Mouse (Mus musculus): Measurements from ENCODE around the gene Ggt5. TPM values are rescaled to one million over a fixed set of nuclear protein-coding genes. Genes with fewer than 3 reads are reported as not detected.

Ggt5 gene
- polyA plus RNA-seq, 1 experiment: 4.9 TPM

DNA sequence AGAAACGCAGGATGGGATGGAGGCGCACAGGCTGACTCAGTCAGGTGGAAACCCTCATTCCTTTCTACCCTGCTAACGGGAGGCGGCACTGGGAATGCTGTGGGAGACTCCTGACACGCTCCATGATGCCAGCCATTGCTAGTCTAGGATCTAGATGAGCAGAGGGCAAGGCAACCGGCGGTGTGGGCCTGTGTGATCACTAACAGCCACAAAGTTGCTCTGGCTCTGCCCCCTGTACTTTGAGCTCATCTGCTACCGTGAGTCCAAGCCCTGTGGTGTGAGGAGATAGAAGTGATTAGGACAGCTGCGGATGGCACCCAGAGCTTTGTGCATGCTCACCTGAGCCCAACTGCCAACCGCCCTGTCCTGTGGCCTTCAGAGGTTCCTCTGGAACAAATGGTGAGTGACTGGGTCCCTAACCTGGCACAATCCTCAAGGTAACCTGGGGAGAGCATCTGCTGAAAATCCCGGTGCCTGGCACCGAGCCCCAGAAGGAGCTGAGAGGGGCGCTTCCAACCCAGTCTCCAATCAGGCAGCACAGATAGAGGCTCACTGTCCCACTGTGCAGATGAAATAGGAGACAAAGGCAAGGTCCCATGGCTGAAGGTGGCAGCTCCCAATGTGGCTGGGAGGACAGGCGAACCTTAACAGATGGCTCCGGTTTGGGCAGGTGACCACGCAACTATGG is 62.4 kb downstream of the Ggt5 start:
- H3K4me1 ChIP-seq (ENCODE audit: control insufficient read depth, insufficient read depth, low read length): 0 out of 2 replicates have a peak, but pooled peaks cover 3% of the 10 kb centered on the region
- no peak overlapping the region for H3K27ac ChIP-seq (ENCODE audit: insufficient read depth, low read length)
- H3K4me3 ChIP-seq (ENCODE audit: insufficient read depth, low read length): no peak overlapping the region
- no peak for TF ChIP-seq POLR2A (IDR thresholded peaks at IDR 0.05; ENCODE audit: extremely low read depth, insufficient read depth, low read length)
- TF ChIP-seq CTCF (IDR thresholded peaks at IDR 0.05; ENCODE audit: extremely low read depth, insufficient read depth, low read length): no peak

DNA sequence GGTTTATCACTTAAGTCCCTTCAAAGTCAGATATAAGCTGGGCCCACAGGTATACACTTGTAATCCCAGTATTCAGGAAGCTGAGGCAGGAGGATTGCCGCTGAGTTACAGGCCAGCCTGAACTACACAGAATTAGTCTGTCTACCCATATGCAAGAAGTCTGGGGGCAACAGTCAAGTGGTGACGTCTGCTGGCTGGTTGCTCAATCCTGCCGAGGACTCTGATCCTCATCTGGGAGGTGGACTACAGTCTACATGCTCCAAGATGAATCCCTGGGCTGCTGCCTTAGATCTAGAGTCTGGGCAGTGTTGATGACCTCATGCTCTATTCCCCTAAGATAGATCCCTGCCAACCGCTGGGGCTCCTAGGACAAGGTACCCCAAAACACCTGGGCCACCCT is 64.9 kb downstream of the Ggt5 start:
- no peak for TF ChIP-seq CTCF (IDR thresholded peaks at IDR 0.05; ENCODE audit: extremely low read depth, insufficient read depth, low read length)
- TF ChIP-seq POLR2A (IDR thresholded peaks at IDR 0.05; ENCODE audit: extremely low read depth, insufficient read depth, low read length): no peak
- 0 out of 2 replicates have a peak, but pooled peaks cover 1% of the 10 kb centered on the region for H3K4me1 ChIP-seq (ENCODE audit: control insufficient read depth, insufficient read depth, low read length)
- no peak overlapping the region for H3K27ac ChIP-seq (ENCODE audit: insufficient read depth, low read length)
- H3K4me3 ChIP-seq (ENCODE audit: insufficient read depth, low read length): no peak overlapping the region

GRCm38 (mm10) chr10:75657165-75657564 is 68.0 kb downstream of the Ggt5 start:
- Histone ChIP-seq H3K27ac (ENCODE audit: insufficient read depth, low read length) (no peak overlapping the region), H3K4me3 (ENCODE audit: insufficient read depth, low read length) (no peak overlapping the region), H3K4me1 (ENCODE audit: control insufficient read depth, insufficient read depth, low read length) (0 out of 2 replicates have a peak, but pooled peaks cover 3% of the 10 kb centered on the region)
- TF ChIP-seq CTCF (IDR thresholded peaks at IDR 0.05; ENCODE audit: extremely low read depth, insufficient read depth, low read length) (no peak), POLR2A (IDR thresholded peaks at IDR 0.05; ENCODE audit: extremely low read depth, insufficient read depth, low read length) (no peak)

- Histone ChIP-seq H3K4me1 (ENCODE audit: control insufficient read depth, insufficient read depth, low read length) (peaks cover 5% of the 10 kb centered on the region; the same call in 1 of the 2 replicates), H3K4me3 (ENCODE audit: insufficient read depth, low read length) (no peak overlapping the region), H3K27ac (ENCODE audit: insufficient read depth, low read length) (no peak overlapping the region)
- TF ChIP-seq POLR2A (IDR thresholded peaks at IDR 0.05; ENCODE audit: extremely low read depth, insufficient read depth, low read length): no peak
Observed at GRCm38 (mm10) chr10:75657772-75658171, 68.6 kb downstream of the Ggt5 start.

DNA sequence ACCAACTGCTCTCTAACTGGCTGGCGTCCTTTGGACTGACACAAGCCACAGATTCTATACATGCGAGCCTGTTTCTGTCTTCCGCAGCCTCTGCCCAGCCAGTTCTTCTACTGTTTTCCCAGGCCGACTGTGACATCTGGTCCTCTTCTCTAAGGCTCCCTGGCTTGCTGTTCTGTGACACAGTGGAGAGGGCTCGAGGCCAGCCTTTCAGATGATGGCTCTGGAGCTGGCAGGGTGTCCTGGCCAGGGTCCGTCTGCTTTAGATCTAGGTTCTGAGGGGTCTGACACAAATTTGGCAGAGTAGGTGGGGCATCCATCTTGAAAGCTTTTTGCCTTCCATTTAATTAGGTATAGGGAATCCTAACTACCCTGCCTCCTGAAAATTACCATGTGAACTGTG is 72.2 kb downstream of the Ggt5 start:
- peaks cover 5% of the 10 kb centered on the region; the same call in 1 of the 2 replicates for H3K4me1 ChIP-seq (ENCODE audit: control insufficient read depth, insufficient read depth, low read length)
- TF ChIP-seq POLR2A (IDR thresholded peaks at IDR 0.05; ENCODE audit: extremely low read depth, insufficient read depth, low read length) (no peak), CTCF (IDR thresholded peaks at IDR 0.05; ENCODE audit: extremely low read depth, insufficient read depth, low read length) (no peak)
- no peak overlapping the region for H3K27ac ChIP-seq (ENCODE audit: insufficient read depth, low read length)
- H3K4me3 ChIP-seq (ENCODE audit: insufficient read depth, low read length): no peak overlapping the region

- Histone ChIP-seq H3K4me1 (ENCODE audit: control insufficient read depth, insufficient read depth, low read length) (peaks cover 5% of the 10 kb centered on the region; the same call in 1 of the 2 replicates), H3K4me3 (ENCODE audit: insufficient read depth, low read length) (no peak overlapping the region), H3K27ac (ENCODE audit: insufficient read depth, low read length) (no peak overlapping the region)
- TF ChIP-seq CTCF (IDR thresholded peaks at IDR 0.05; ENCODE audit: extremely low read depth, insufficient read depth, low read length) (no peak), POLR2A (IDR thresholded peaks at IDR 0.05; ENCODE audit: extremely low read depth, insufficient read depth, low read length) (no peak)
Observed at GRCm38 (mm10) chr10:75661876-75662275, 72.7 kb downstream of the Ggt5 start.

DNA sequence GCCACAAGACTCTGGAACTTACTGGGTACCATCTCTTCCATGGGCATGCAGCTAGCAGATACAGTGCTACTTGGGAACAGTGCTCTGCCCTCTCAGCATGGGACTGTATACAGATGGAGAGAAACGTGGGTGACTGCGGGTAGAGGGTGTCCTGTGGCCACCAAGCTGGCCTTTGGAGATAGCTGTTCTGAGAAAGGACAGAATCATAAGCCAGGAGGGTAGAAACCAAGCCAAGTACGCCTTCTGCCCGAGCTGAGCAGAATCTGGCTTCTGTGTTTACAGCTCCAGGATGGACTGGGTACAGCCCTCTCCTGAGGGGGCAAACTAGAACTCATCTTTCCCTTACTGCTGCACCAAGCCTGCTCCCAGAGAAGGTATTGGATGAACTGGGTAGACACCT is 73.4 kb downstream of the Ggt5 start:
- peaks cover 5% of the 10 kb centered on the region; the same call in 1 of the 2 replicates for H3K4me1 ChIP-seq (ENCODE audit: control insufficient read depth, insufficient read depth, low read length)
- no peak overlapping the region for H3K27ac ChIP-seq (ENCODE audit: insufficient read depth, low read length)
- no peak overlapping the region for H3K4me3 ChIP-seq (ENCODE audit: insufficient read depth, low read length)
- TF ChIP-seq POLR2A (IDR thresholded peaks at IDR 0.05; ENCODE audit: extremely low read depth, insufficient read depth, low read length) (no peak), CTCF (IDR thresholded peaks at IDR 0.05; ENCODE audit: extremely low read depth, insufficient read depth, low read length) (no peak)

DNA sequence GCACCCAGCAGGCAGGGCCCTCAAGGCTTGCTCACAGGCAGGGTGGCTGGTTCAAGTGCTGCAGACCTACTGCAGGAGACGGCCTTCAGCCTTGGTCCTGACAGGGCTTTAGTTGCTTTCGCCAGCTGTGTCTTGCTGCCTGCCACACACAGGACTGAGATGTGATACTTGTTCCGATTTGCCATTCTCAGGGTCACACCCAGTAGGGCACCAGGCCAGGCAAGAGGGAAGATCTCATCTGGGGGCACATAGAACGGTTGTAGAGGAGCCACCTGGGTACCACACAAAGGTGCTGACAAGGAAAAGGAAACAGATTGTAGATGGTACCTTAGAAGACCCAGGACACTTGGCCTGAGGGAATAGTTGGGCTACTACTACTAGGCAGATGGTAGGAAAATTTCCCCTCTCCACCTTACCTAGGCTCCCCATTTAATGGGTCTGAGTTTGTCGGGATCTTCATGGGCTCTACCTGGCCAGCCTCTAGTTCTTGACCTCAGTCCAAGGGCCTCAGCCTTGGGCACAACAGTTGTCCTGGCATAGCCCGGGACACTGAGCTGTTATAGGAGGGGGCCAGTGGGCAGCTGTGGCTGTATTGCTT is 75.6 kb downstream of the Ggt5 start:
- peaks cover 7% of the 10 kb centered on the region; the same call in 1 of the 2 replicates for H3K4me1 ChIP-seq (ENCODE audit: control insufficient read depth, insufficient read depth, low read length)
- no peak for TF ChIP-seq POLR2A (IDR thresholded peaks at IDR 0.05; ENCODE audit: extremely low read depth, insufficient read depth, low read length)
- TF ChIP-seq CTCF (IDR thresholded peaks at IDR 0.05; ENCODE audit: extremely low read depth, insufficient read depth, low read length): no peak
- no peak overlapping the region for H3K4me3 ChIP-seq (ENCODE audit: insufficient read depth, low read length)
- no peak overlapping the region for H3K27ac ChIP-seq (ENCODE audit: insufficient read depth, low read length)

DNA sequence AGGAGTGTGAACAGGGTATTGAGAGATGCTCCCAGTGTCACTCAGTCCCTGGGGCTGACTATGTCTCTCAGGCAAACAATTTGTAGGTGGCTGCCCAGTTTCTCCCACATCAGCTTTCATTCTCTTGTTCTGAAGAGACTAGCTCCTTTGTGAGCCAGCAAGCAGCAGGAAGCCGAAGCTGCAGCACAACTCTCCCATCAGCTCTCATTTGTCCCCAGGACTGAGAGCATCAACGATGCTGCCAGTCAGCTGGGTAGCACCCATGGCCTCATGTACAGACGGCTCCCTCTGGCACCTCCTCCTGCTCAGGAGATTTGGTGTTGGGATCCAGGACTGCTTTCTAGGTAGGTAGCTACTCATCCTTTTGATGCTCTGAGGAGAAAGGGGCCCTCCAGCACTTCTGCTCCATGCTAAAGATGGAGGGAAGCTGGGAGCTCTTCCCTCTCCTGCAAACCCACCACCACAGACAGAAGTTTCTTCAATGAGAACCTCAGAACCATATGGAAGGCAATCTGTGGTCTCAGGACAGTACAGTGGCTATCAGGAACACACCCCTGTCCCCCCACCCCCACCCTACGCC is 77.4 kb downstream of the Ggt5 start:
- TF ChIP-seq POLR2A (IDR thresholded peaks at IDR 0.05; ENCODE audit: extremely low read depth, insufficient read depth, low read length) (peak; percentile 38; the same call in 1 of the 2 replicates), CTCF (IDR thresholded peaks at IDR 0.05; ENCODE audit: extremely low read depth, insufficient read depth, low read length) (no peak)
- Histone ChIP-seq H3K27ac (ENCODE audit: insufficient read depth, low read length) (peak overlapping the region; percentile 86), H3K4me3 (ENCODE audit: insufficient read depth, low read length) (peak overlapping the region; percentile 59), H3K4me1 (ENCODE audit: control insufficient read depth, insufficient read depth, low read length) (peaks cover 4% of the 10 kb centered on the region; the same call in 1 of the 2 replicates)

Other genes starting within 250 kb of the Ggt5 start
- 0.31 TPM in 1 of 2 replicates, not detected in the other for gene Upb1, start 188.2 kb upstream of the Ggt5 start, polyA plus RNA-seq (2012; rRNA removed)
- 43.7 and 44.6 TPM in 2 replicates for gene Snrpd3, start 71.8 kb upstream of the Ggt5 start, polyA plus RNA-seq (2012; rRNA removed)
- gene Gucd1, start 71.4 kb upstream of the Ggt5 start, polyA plus RNA-seq (2012; rRNA removed): 14.3 and 16.0 TPM in 2 replicates
- 8.9 and 9.9 TPM in 2 replicates for gene Lrrc75b, start 29.0 kb upstream of the Ggt5 start, polyA plus RNA-seq (2012; rRNA removed)
- 3.8 and 4.7 TPM in 2 replicates for gene Ggt1, start 27.7 kb upstream of the Ggt5 start, polyA plus RNA-seq (2012; rRNA removed)
- 8.9 and 10.9 TPM in 2 replicates for gene Susd2, start 54.7 kb downstream of the Ggt5 start, polyA plus RNA-seq (2012; rRNA removed)
- 55.0 and 57.8 TPM in 2 replicates for gene Cabin1, start 175.0 kb downstream of the Ggt5 start, polyA plus RNA-seq (2012; rRNA removed)
- gene Ddt, start 184.1 kb downstream of the Ggt5 start, polyA plus RNA-seq (2012; rRNA removed): 85.2 and 90.3 TPM in 2 replicates
- not detected in 2 replicates for gene Gm20441, start 191.6 kb downstream of the Ggt5 start, polyA plus RNA-seq (2012; rRNA removed)
- 4.1 and 4.7 TPM in 2 replicates for gene Gstt3, start 192.1 kb downstream of the Ggt5 start, polyA plus RNA-seq (2012; rRNA removed)
- gene Gstt1, start 209.2 kb downstream of the Ggt5 start, polyA plus RNA-seq (2012; rRNA removed): 28.9 and 31.7 TPM in 2 replicates
- not detected in 2 replicates for gene Gstt4, start 233.2 kb downstream of the Ggt5 start, polyA plus RNA-seq (2012; rRNA removed)
- 15.6 and 17.1 TPM in 2 replicates for gene Gstt2, start 248.1 kb downstream of the Ggt5 start, polyA plus RNA-seq (2012; rRNA removed)

Data from cortical plate, adult 2 months (tissue).